Mouse (Mus musculus) heart, adult 2 months (tissue): ENCODE results near the gene Nucb1. TPM values are rescaled to one million over a fixed set of nuclear protein-coding genes. Genes with fewer than 3 reads are reported as not detected.

Source experiments
- DNase-seq, 2 experiments: peaks; one replicate each; pipeline ENCODE4 v3.0.0; 2021
- H3K27ac ChIP-seq: fragments of 200-600 bp; 2 replicates; pipeline ENCODE4 v1.8.1; 2022
- H3K27me3 ChIP-seq: fragments of 200-500 bp; 2 replicates; pipeline ENCODE4 v1.6.1; 2012; ENCODE audit warnings: mild to moderate bottlenecking, low read length, inconsistent platforms, mixed read lengths; ENCODE audit not compliant: control insufficient read depth, insufficient read depth
- H3K36me3 ChIP-seq: fragments of 200-500 bp; 2 replicates; pipeline ENCODE4 v1.6.1; 2012; ENCODE audit warnings: low read length, inconsistent platforms; ENCODE audit not compliant: control insufficient read depth, insufficient read depth
- H3K4me1 ChIP-seq: fragments of 200-500 bp; 2 replicates; pipeline ENCODE4 v1.6.1; 2011; ENCODE audit warnings: low read length; ENCODE audit not compliant: control insufficient read depth, insufficient read depth
- H3K4me3 ChIP-seq: fragments of 200-600 bp; 2 replicates; pipeline ENCODE4 v1.8.1; 2022
- H3K79me2 ChIP-seq: fragments of 200-500 bp; replicated peaks from 2 replicates; pipeline ENCODE4 v1.6.1; 2012; ENCODE audit warnings: mild to moderate bottlenecking, inconsistent platforms, low read length, moderate library complexity, mixed read lengths; ENCODE audit not compliant: control insufficient read depth, insufficient read depth
- H3K9ac ChIP-seq: fragments of 200-500 bp; 2 replicates; pipeline ENCODE4 v1.6.1; 2012; ENCODE audit warnings: low read depth, mild to moderate bottlenecking, control low read depth, inconsistent platforms, low read length, mixed read lengths
- CTCF ChIP-seq: fragments of 200-600 bp; IDR thresholded peaks from 2 replicates; pipeline ENCODE4 v1.8.1; 2022; ENCODE audit warnings: antibody characterized with exemption, mild to moderate bottlenecking, moderate library complexity
- EP300 ChIP-seq: fragments of 200-500 bp; IDR thresholded peaks from 2 replicates; pipeline ENCODE4 v1.6.1; 2011; ENCODE audit warnings: low read depth, low read length, control low read depth; ENCODE audit not compliant: insufficient read depth
- POLR2A ChIP-seq: fragments of 200-500 bp; IDR thresholded peaks from 2 replicates; pipeline ENCODE4 v1.6.1; 2011; ENCODE audit warnings: mild to moderate bottlenecking, low read depth, low read length, control low read depth; ENCODE audit not compliant: insufficient read depth
- WGBS: fragments of 180-500 bp; shearing (Covaris S2); methylation state at CpG from one replicate; pipeline ENCODE4 v1.1.7; 2018; 5-methylcytosine and 5-hydroxymethylcytosine counted together
- intact Hi-C: fragments of 180-260 bp; cut with DNase I; formaldehyde crosslinking; loops from one replicate; pipeline ENCODE4 v1.15.1; 2025
- polyA plus RNA-seq: library from polyadenylated mRNA; depleted of rRNA; stranded (reverse); fragments of >200 nt; gene quantifications from 2 replicates; pipeline ENCODE4 v1.2.3, GENCODE M21; 2012
- total RNA-seq, 2 experiments: library from RNA; stranded (reverse); gene quantifications; 2 replicates each; pipeline ENCODE4 v1.2.3; 2021

Nucb1 gene
- total and polyA plus RNA-seq, 3 experiments: 132 to 177 (median 152) TPM

GRCm38 (mm10) chr7:45515436-45515835 lies 5.2 kb upstream of the Nucb1 start:
- H3K27ac ChIP-seq: no peak overlapping the region
- intact Hi-C loops: no loop called here
- 29% methylated on average over 16 of the region's 16 CpGs for WGBS

GRCm38 (mm10) chr7:45514411-45514810 lies 4.2 kb upstream of the Nucb1 start:
- DNase-seq: no peak
- no peak overlapping the region for H3K4me3 ChIP-seq
- H3K4me1 ChIP-seq: peaks cover under 1% of the 10 kb centered on the region; the same call in 1 of the 2 replicates
- no peak overlapping the region for H3K9ac ChIP-seq
- H3K27me3 ChIP-seq: no peaks in the 10 kb centered on the region
- WGBS: 89% methylated on average over 7 of the region's 7 CpGs
- H3K36me3 ChIP-seq: no peaks in the 10 kb centered on the region
- no peak overlapping the region for H3K27ac ChIP-seq
- H3K79me2 ChIP-seq: no peaks in the 10 kb centered on the region
- intact Hi-C loops: no loop called here
- TF ChIP-seq EP300 (no peak), CTCF (no peak), POLR2A (no peak)

More at GRCm38 (mm10) chr7:45515436-45515835, 5.2 kb upstream of the Nucb1 start:
- Histone ChIP-seq H3K36me3 (no peaks in the 10 kb centered on the region), H3K4me3 (no peak overlapping the region), H3K4me1 (no peaks in the 10 kb centered on the region), H3K27me3 (no peaks in the 10 kb centered on the region), H3K79me2 (no peaks in the 10 kb centered on the region), H3K9ac (no peak overlapping the region)
- no peak for TF ChIP-seq CTCF
- TF ChIP-seq POLR2A: no peak
- no peak for TF ChIP-seq EP300
- DNase-seq: no peak

GRCm38 (mm10) chr7:45509181-45509882 lies 874 bp downstream of the Nucb1 start:
- no peaks in the 10 kb centered on the region for H3K27me3 ChIP-seq
- TF ChIP-seq CTCF (no peak), EP300 (no peak), POLR2A (no peak)
- intact Hi-C loops: loop anchor here (2.0 kb wide), 1 partner anchor 15 kb away; no protein-coding TSS in a partner anchor
- H3K79me2 ChIP-seq: no peaks in the 10 kb centered on the region
- peaks cover 3% of the 10 kb centered on the region for H3K4me1 ChIP-seq
- H3K36me3 ChIP-seq: no peaks in the 10 kb centered on the region; the same call in 1 of the 2 replicates
- peak overlapping the region; percentile 95 for H3K9ac ChIP-seq
- H3K27ac ChIP-seq: peak overlapping the region; percentile 96
- 32% methylated on average over 19 of the region's 19 CpGs for WGBS
- DNase-seq: no peak
- H3K4me3 ChIP-seq: peak overlapping the region; percentile 77

GRCm38 (mm10) chr7:45508561-45508960 lies 1.6 kb downstream of the Nucb1 start:
- no peak overlapping the region for H3K9ac ChIP-seq

GRCm38 (mm10) chr7:45507583-45507982 lies 2.6 kb downstream of the Nucb1 start:
- Histone ChIP-seq H3K4me1 (peaks cover 3% of the 10 kb centered on the region), H3K27ac (no peak overlapping the region), H3K4me3 (no peak overlapping the region), H3K9ac (no peak overlapping the region), H3K27me3 (no peaks in the 10 kb centered on the region), H3K79me2 (no peaks in the 10 kb centered on the region), H3K36me3 (no peaks in the 10 kb centered on the region; the same call in 1 of the 2 replicates)
- WGBS: 88% methylated on average over 6 of the region's 6 CpGs
- intact Hi-C loops: no loop called here
- DNase-seq: no peak
- TF ChIP-seq POLR2A: no peak
- no peak for TF ChIP-seq CTCF
- no peak for TF ChIP-seq EP300

More at GRCm38 (mm10) chr7:45508561-45508960, 1.6 kb downstream of the Nucb1 start:
- no peak for DNase-seq
- 85% methylated on average over 6 of the region's 6 CpGs for WGBS
- Histone ChIP-seq H3K79me2 (no peaks in the 10 kb centered on the region), H3K4me3 (no peak overlapping the region), H3K27me3 (no peaks in the 10 kb centered on the region), H3K36me3 (no peaks in the 10 kb centered on the region; the same call in 1 of the 2 replicates), H3K27ac (no peak overlapping the region), H3K4me1 (peaks cover 3% of the 10 kb centered on the region)
- intact Hi-C loops: loop anchor here (2.0 kb wide), 1 partner anchor 14 kb away; no protein-coding TSS in a partner anchor
- TF ChIP-seq POLR2A: no peak
- TF ChIP-seq CTCF: no peak
- TF ChIP-seq EP300: no peak

GRCm38 (mm10) chr7:45498427-45498826 lies 11.8 kb downstream of the Nucb1 start:
- no peaks in the 10 kb centered on the region for H3K79me2 ChIP-seq
- H3K27me3 ChIP-seq: no peaks in the 10 kb centered on the region
- DNase-seq: no peak
- peaks cover under 1% of the 10 kb centered on the region; the same call in 1 of the 2 replicates for H3K4me1 ChIP-seq
- H3K4me3 ChIP-seq: no peak overlapping the region
- intact Hi-C loops: no loop called here
- TF ChIP-seq EP300 (no peak), CTCF (no peak), POLR2A (no peak)
- 99% methylated on average over 6 of the region's 6 CpGs for whole genome bisulfite sequencing
- H3K27ac ChIP-seq: no peak overlapping the region
- no peak overlapping the region for H3K9ac ChIP-seq
- H3K36me3 ChIP-seq: no peaks in the 10 kb centered on the region
